Mouse (Mus musculus) bone marrow, adult 2 months (tissue): Measurements from ENCODE around the gene Dpm1. TPM values are rescaled to one million over a fixed set of nuclear protein-coding genes. Genes with fewer than 3 reads are reported as not detected.

Source experiments
- H3K27ac ChIP-seq: fragments of 200-500 bp; 2 replicates; pipeline ENCODE4 v1.5.1; 2012; ENCODE audit warnings: low read depth, mild to moderate bottlenecking, control low read depth, inconsistent platforms, low read length; ENCODE audit not compliant: control insufficient read depth, poor library complexity, insufficient read depth
- H3K4me1 ChIP-seq: fragments of 200-500 bp; 2 replicates; pipeline ENCODE4 v1.6.1; 2011; ENCODE audit warnings: low read length; ENCODE audit not compliant: control insufficient read depth, insufficient read depth
- H3K4me3 ChIP-seq: fragments of 200-500 bp; replicated peaks from 2 replicates; pipeline ENCODE3; 2011; ENCODE audit warnings: mild to moderate bottlenecking, low read depth, low read length, control low read depth; ENCODE audit not compliant: control insufficient read depth
- CTCF ChIP-seq: fragments of 200-500 bp; IDR thresholded peaks from 2 replicates; pipeline ENCODE4 v1.5.1; 2011; ENCODE audit warnings: low read length, control low read depth; ENCODE audit not compliant: control insufficient read depth, insufficient read depth
- POLR2A ChIP-seq: fragments of 200-500 bp; IDR thresholded peaks from 2 replicates; pipeline ENCODE4 v1.6.1; 2011; ENCODE audit warnings: low read depth, mild to moderate bottlenecking, control low read depth, low read length, borderline replicate concordance; ENCODE audit not compliant: control insufficient read depth
- WGBS: fragments of 180-500 bp; shearing (Covaris S2); methylation state at CpG from one replicate; pipeline ENCODE4 v1.1.7; 2018; 5-methylcytosine and 5-hydroxymethylcytosine counted together
- polyA plus RNA-seq: library from polyadenylated mRNA; stranded (reverse); fragments of >200 nt; gene quantifications from 2 replicates; pipeline ENCODE4 v1.2.4, GENCODE M21; 2011; ENCODE audit warnings: low replicate concordance; ENCODE audit not compliant: missing spikeins, insufficient read depth, insufficient read length

Gene Dpm1
- polyA plus RNA-seq, 1 experiment: 59.2 TPM

DNA sequence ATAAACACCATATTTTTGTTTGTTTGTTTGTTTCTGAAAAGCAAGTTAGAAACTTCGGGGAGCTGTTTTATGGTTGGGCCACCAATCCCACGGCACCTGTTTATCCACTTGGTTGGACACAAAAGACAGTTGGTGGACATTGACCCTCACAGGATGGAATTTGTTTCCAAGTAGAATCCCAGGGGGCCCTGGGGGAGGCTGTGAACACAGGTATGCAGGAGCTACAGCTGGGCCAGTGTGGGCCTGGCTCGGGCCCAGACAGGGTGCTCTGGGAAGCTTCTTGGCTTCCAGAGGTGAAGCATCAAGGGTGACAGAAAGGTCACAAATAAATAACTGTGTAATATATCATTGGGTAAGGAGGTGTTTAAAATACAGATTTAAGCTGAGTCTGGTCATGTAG is 26.1 kb upstream of the Dpm1 start:
- Histone ChIP-seq H3K27ac (no peak overlapping the region), H3K4me3 (no peak overlapping the region), H3K4me1 (no peaks in the 10 kb centered on the region)
- WGBS: 75% methylated on average over 3 of the region's 3 CpGs
- TF ChIP-seq POLR2A (no peak), CTCF (no peak)

DNA sequence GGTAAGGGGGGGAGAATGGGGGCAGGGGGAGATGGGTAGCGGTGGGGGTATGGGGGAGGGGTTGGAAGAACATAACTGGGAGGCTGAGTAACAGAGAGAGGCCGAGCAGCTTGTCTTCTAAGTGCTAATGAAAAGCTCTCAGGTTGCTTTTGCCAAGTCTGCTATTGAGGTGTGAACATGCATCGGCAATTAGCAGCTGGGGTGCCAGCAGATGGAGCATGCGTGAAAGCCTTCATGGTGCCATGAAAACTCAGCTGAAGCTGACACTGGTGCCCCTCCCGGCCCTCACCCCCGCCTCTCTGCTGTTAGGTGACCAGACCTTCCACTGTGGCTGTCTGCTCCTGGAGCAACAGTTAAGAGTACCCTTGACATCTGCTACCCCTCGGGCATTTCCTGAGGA is 23.4 kb upstream of the Dpm1 start:
- 31% methylated on average over 7 of the region's 7 CpGs for WGBS
- no peak overlapping the region for H3K4me3 ChIP-seq
- no peak overlapping the region for H3K27ac ChIP-seq
- no peak for TF ChIP-seq POLR2A
- TF ChIP-seq CTCF: no peak
- H3K4me1 ChIP-seq: no peaks in the 10 kb centered on the region

DNA sequence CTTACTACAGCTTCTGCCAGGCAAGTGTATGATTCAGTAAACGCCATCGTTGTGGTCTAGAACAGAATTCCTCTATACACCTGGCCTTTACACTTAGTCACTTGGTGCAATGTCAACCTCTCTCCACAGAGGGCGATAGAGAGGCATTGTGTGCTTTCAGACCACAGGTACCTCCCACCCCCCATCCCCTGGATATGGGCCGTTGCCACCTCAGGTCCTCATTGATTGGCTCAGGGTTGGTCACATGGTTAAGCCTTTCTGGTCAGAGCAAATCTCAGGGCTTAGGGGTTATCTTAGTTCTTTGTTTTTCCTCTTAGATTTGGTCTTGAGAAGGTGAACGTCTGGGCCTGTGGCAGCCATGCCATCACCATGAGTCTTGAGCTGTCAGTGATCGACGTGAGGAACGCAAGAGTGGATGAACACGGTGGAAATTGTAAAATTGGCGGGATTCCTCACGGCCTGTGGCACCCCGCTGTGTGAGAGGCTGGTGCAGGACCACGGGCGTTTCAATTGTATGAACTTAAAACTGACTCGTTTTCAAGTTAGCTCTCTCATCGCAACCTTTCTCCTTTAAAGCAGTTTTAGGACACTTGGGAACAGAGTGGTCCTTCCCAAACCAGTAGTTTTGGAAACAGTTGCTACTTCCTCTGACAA is 22.4 kb upstream of the Dpm1 start:
- 36% methylated on average over 16 of the region's 16 CpGs for WGBS
- no peaks in the 10 kb centered on the region for H3K4me1 ChIP-seq
- H3K4me3 ChIP-seq: no peak overlapping the region
- no peak overlapping the region for H3K27ac ChIP-seq
- TF ChIP-seq CTCF: peak; percentile 56
- TF ChIP-seq POLR2A: no peak

DNA sequence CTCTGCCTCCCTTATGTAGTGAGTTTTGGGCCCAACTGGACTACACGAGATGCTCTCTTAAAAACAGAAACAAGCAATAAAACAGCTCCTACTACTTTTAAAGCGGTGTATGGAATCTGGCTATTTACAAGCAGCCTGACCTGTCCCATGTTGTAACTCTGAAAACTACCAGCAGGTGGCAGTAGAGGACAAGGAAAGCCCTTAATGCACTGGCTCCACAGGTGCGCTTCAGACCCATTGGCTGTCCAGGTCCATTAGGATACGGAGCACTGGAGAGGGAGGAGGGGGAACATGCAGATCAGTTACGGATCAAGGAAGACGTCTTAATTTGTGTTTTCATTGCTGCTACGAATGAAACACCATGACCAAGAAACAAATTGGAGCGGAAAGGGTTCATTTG is 19.9 kb upstream of the Dpm1 start:
- TF ChIP-seq POLR2A: no peak
- TF ChIP-seq CTCF: peak; percentile 89
- 18% methylated on average over 8 of the region's 8 CpGs for WGBS

DNA sequence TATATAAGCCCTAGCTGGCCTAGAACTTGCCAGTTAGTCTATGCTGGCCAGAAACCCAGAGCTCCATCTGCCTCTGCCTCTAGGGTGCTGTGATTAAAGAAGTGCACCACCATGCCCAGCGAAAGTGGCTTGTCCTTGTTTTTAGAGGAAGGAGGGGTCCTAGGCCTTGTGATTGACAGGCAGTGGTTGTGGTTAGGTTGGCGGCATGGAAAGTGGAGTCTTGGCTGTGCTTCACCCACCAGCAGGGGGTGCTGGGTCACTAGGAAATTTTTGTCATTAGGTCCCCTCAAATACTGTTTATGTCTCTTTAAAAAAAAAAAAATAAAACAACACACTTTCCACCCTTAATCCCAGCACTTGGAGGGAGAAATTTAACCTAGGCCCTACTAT is 18.5 kb upstream of the Dpm1 start:
- H3K4me1 ChIP-seq: no peaks in the 10 kb centered on the region
- TF ChIP-seq CTCF (peak; percentile 47), POLR2A (no peak)
- H3K27ac ChIP-seq: no peak overlapping the region
- no peak overlapping the region for H3K4me3 ChIP-seq
- WGBS: 6% methylated on average over 2 of the region's 2 CpGs

More for the DNA sequence above, 19.9 kb upstream of the Dpm1 start:
- no peak overlapping the region for H3K27ac ChIP-seq
- H3K4me1 ChIP-seq: no peaks in the 10 kb centered on the region
- H3K4me3 ChIP-seq: no peak overlapping the region

DNA sequence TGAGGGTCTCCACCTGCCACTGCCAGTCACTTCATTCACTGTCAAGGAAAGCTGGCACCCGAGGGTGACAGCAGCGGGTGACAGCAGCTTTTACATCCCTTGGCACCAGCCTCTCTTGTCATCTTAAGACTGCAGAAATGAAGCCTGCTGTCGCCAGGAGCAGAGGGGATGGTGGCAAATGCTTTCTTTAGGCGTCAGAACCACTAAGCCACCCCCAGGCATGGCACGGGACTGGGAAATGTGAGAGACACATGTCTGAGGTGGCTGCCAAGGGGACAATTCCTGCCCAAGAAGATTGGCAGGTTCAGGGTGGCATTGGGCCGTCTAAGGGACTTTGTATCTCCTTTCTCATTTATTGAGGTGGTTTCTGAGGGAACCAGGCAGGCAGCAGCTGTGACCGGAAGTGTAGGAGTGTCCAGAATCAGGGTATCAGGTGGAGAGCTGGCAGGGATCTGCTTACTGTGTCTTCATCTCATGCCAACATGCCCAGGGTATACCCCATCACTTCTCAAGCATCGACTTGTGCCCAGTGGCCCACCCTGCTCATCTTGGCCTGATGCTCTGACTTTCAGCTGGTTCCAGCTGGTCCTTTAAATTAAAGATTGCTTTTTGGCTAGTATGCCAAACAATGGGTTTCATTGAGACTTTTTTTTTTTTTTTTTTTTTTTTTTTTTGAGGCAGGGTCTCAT is 17.9 kb upstream of the Dpm1 start:
- TF ChIP-seq CTCF (no peak), POLR2A (no peak)
- Histone ChIP-seq H3K27ac (no peak overlapping the region), H3K4me3 (no peak overlapping the region), H3K4me1 (no peaks in the 10 kb centered on the region)
- WGBS: 72% methylated on average over 8 of the region's 8 CpGs

DNA sequence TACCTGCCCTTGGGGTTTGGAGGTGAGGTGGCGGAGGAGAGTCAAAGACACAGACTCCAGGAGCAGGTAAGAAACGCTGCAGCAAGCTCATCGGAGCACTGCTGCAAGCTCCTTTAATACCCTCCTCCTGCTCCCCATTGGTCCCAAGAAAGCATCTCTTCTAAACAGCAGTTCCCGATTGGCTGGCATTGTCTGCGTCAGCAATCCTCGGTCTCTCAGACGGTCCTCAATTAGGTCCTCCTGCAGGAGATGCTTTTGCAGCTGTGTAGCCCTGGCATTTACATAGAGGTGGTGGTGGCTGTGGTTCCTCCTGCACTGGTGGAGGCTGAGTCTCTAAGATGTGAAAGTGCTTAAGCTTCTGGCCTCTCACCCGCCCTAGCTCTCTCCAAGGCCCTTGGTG is 15.2 kb upstream of the Dpm1 start:
- Histone ChIP-seq H3K4me1 (no peaks in the 10 kb centered on the region), H3K4me3 (no peak overlapping the region), H3K27ac (no peak overlapping the region)
- no peak for TF ChIP-seq POLR2A
- WGBS: 57% methylated on average over 8 of the region's 8 CpGs

DNA sequence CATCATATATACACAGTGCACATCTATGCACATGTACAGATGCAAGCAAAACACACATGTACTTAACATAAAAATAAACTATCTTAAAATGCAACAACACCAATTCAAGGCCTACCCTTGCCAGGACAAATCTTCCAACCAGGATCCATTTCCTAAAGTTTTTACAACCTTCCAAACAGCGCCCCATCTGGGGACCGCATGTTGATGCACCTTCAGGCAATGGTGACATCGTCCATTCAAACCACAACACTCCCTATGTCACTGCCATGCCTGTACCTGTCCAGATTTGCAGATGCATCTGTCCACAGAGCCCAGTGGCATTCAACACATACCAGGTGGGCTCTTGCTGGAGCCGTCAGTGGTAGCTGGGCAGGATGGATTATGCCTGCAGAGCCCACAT is 12.9 kb upstream of the Dpm1 start:
- 74% methylated on average over 4 of the region's 4 CpGs for WGBS
- H3K4me3 ChIP-seq: no peak overlapping the region
- H3K27ac ChIP-seq: no peak overlapping the region
- no peaks in the 10 kb centered on the region for H3K4me1 ChIP-seq
- TF ChIP-seq POLR2A (no peak), CTCF (no peak)
